Mouse (Mus musculus): ENCODE results near the gene Heyl. TPM values are rescaled to one million over a fixed set of nuclear protein-coding genes. Genes with fewer than 3 reads are reported as not detected.

Gene Heyl
- total RNA-seq, 2 experiments from 2014 or later: 3.1 to 3.3 TPM

DNA sequence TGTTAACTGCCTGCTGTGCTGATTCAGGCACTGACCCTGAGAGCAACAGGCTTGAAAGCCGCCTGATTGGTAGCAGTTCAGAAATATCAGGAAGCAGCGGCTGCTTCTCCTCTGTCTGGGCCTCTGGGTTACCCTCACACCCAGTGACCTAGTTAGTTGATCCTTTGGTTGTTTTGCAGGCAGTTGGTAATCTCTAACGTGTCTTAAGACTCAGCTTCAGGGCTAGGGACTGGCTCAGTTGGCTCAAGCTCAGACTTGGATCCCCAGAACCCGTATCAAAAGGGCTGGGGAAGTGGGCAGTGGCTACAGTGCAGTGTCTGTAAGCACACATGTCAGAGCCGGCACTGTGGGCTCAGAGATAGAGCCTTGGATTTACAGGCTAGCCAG is 62.8 kb downstream of the Heyl start:
- no peak overlapping the region for H3K4me3 ChIP-seq
- DNase-seq (ENCODE audit: low spot score in 2 of 2): no peak
- no peak for TF ChIP-seq CTCF (conservative IDR thresholded peaks at IDR 0.05)
- no peak overlapping the region for H3K27ac ChIP-seq

GRCm38 (mm10) chr4:123297195-123297960 is 64.0 kb downstream of the Heyl start:
- no peak for TF ChIP-seq CTCF (conservative IDR thresholded peaks at IDR 0.05)

DNA sequence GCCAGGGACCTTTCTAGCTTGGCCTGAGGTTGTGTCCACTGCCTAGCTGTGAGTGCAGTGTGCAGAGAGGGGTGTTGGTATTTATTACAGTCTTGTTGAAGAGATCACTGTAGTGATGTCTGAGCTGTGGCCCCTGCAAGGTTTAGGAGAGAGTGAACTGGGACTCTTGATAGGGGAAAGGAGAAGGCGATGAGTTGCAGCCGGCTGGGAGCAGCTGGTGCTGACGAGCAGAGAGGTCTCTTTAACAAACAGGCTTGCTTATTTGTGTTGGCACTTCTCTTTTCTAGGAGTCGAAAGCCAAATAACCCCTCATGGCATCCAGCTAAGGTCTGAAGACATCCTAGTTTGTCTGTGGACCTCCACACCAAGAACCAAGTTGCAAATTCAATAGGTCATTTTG is 64.9 kb downstream of the Heyl start:
- Histone ChIP-seq H3K27ac (no peak overlapping the region), H3K4me3 (no peak overlapping the region)
- no peak for DNase-seq (ENCODE audit: low spot score in 2 of 2)
- TF ChIP-seq CTCF (conservative IDR thresholded peaks at IDR 0.05): no peak

More at GRCm38 (mm10) chr4:123297195-123297960, 64.0 kb downstream of the Heyl start:
- no peak overlapping the region for H3K4me3 ChIP-seq
- no peak for DNase-seq (ENCODE audit: low spot score in 2 of 2)
- no peak overlapping the region for H3K27ac ChIP-seq

- Histone ChIP-seq H3K27ac (no peak overlapping the region), H3K4me3 (no peak overlapping the region)
- no peak for TF ChIP-seq CTCF (conservative IDR thresholded peaks at IDR 0.05)
- DNase-seq (ENCODE audit: low spot score in 2 of 2): no peak
These were observed 65.8 kb downstream of the Heyl start for GRCm38 (mm10) chr4:123298980-123299670.

Other genes with a start within 250 kb of the Heyl start
- gene Mycl, start 237.9 kb upstream of the Heyl start, total RNA-seq (2021): 10 to 100 TPM; 31.8 to 32.4 TPM
- gene Trit1, start 217.0 kb upstream of the Heyl start, total RNA-seq (2021): 10 to 100 TPM; 27.5 to 29.4 TPM
- under 1 TPM; 0.20 to 0.29 TPM for gene Bmp8b, start 128.4 kb upstream of the Heyl start, total RNA-seq (2021)
- not detected for gene Oxct2b, start 117.3 kb upstream of the Heyl start, total RNA-seq (2021)
- 10 to 100 TPM; 21.5 to 21.9 TPM for gene Ppie, start 93.6 kb upstream of the Heyl start, total RNA-seq (2021)
- gene Hpcal4, start 50.3 kb upstream of the Heyl start, total RNA-seq (2021): 100 to 1,000 TPM; 493 to 508 TPM
- 10 to 100 TPM; 14.5 to 15.2 TPM for gene Nt5c1a, start 32.1 kb upstream of the Heyl start, total RNA-seq (2021)
- gene Pabpc4, start 28.8 kb downstream of the Heyl start, total RNA-seq (2021): 10 to 100 TPM; 45.9 to 47.6 TPM
- not detected for gene Oxct2a, start 90.1 kb downstream of the Heyl start, total RNA-seq (2021)
- gene Bmp8a, start 109.7 kb downstream of the Heyl start, total RNA-seq (2021): under 1 TPM in 1 of 2 experiments, not detected in 1; 0.15 TPM

Data from layer of hippocampus, adult 2 months (tissue).